Mouse (Mus musculus): Measurements from ENCODE around the gene Afm. TPM values are rescaled to one million over a fixed set of nuclear protein-coding genes. Genes with fewer than 3 reads are reported as not detected.

The Afm gene
- polyA plus RNA-seq, 1 experiment from 2014 or later, result 2.2 TPM

DNA sequence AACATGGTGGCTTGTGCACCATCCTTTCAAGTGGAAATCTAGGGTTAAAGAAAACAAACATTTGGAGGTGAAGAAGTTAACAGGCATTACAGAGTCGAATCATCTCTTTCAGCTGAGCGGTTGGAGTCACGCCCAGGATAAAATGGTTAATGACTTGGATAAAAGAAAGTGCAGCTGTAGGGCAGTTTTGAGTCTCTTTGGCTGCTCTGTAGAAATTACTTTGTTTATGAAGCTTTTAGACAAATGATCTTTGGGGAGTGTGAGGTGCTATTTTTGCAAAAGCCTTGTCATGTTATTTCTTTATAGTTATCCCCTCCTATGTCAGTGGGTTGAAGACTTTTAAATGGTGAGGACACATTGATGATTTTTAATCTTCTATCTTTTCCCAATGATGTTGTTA is 52.5 kb downstream of the Afm start:
- DNase-seq (ENCODE audit: low spot score) (no peak), ATAC-seq (ENCODE audit: low FRiP score, low TSS enrichment) (no peak)
- WGBS, result 15% methylated on average over 3 of the region's 3 CpGs
- H3K27me3 ChIP-seq (ENCODE audit: control insufficient read depth, insufficient read depth, low read length), result no peaks in the 10 kb centered on the region
- no peak overlapping the region for H3K4me3 ChIP-seq (ENCODE audit: low read depth, low read length)
- H3K27ac ChIP-seq (replicated peaks), result no peak overlapping the region
- H3K36me3 ChIP-seq (ENCODE audit: control insufficient read depth, insufficient read depth, low read length), result no peaks in the 10 kb centered on the region
- H3K4me2 ChIP-seq (replicated peaks; ENCODE audit: low read depth), result no peak overlapping the region
- TF ChIP-seq CTCF (IDR thresholded peaks at IDR 0.05; ENCODE audit: low read depth) (no peak), EP300 (optimal IDR thresholded peaks at IDR 0.05) (no peak)
- no peaks in the 10 kb centered on the region for H3K9me3 ChIP-seq (ENCODE audit: control insufficient read depth, low read length)
- H3K4me1 ChIP-seq (replicated peaks; ENCODE audit: control insufficient read depth, insufficient read depth), result 0 out of 2 replicates have a peak, but pooled peaks cover 3% of the 10 kb centered on the region
- H3K9ac ChIP-seq (ENCODE audit: low read length), result no peak overlapping the region

DNA sequence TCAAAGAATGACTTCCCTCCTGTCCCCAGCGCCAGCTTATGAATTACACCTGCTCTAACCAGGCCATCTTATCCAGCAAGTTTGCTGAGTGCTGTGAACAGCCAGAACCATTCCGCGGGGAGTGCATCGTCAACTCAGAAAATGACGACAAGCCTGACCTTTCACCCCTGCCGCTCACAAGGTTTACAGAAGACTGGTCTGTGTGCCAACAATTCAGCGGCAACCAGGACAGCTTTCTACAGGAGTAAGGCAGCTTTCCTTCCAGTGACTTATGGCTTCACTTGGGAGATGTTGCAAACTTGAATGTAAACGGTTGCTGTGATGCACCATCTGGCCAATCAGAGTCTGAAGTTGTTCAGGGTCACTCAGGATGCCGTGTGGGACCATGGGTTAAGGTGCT is 59.0 kb downstream of the Afm start:
- whole genome bisulfite sequencing, result 23% methylated on average over 9 of the region's 9 CpGs
- Histone ChIP-seq H3K27me3 (ENCODE audit: control insufficient read depth, insufficient read depth, low read length) (no peaks in the 10 kb centered on the region), H3K27ac (replicated peaks) (no peak overlapping the region), H3K9ac (ENCODE audit: low read length) (no peak overlapping the region), H3K36me3 (ENCODE audit: control insufficient read depth, insufficient read depth, low read length) (no peaks in the 10 kb centered on the region), H3K9me3 (ENCODE audit: control insufficient read depth, low read length) (no peaks in the 10 kb centered on the region), H3K4me1 (replicated peaks; ENCODE audit: control insufficient read depth, insufficient read depth) (no peaks in the 10 kb centered on the region), H3K4me3 (ENCODE audit: low read depth, low read length) (no peak overlapping the region), H3K4me2 (replicated peaks; ENCODE audit: low read depth) (no peak overlapping the region)
- DNase-seq (ENCODE audit: low spot score) (peak; percentile 39), ATAC-seq (ENCODE audit: low FRiP score, low TSS enrichment) (peak; percentile 53; the same call in 1 of the 2 replicates)
- TF ChIP-seq EP300 (optimal IDR thresholded peaks at IDR 0.05) (no peak), CTCF (IDR thresholded peaks at IDR 0.05; ENCODE audit: low read depth) (no peak)

GRCm38 (mm10) chr5:90579556-90579955 is 60.8 kb downstream of the Afm start:
- TF ChIP-seq CTCF (IDR thresholded peaks at IDR 0.05; ENCODE audit: low read depth), result no peak
- no peak for TF ChIP-seq EP300 (optimal IDR thresholded peaks at IDR 0.05)
- ATAC-seq (ENCODE audit: low FRiP score, low TSS enrichment), result no peak
- no peak for DNase-seq (ENCODE audit: low spot score)

GRCm38 (mm10) chr5:90582179-90582578 is 63.4 kb downstream of the Afm start:
- DNase-seq (ENCODE audit: low spot score) (no peak), ATAC-seq (ENCODE audit: low FRiP score, low TSS enrichment) (no peak)
- Histone ChIP-seq H3K36me3 (ENCODE audit: control insufficient read depth, insufficient read depth, low read length) (no peaks in the 10 kb centered on the region), H3K4me1 (replicated peaks; ENCODE audit: control insufficient read depth, insufficient read depth) (no peaks in the 10 kb centered on the region), H3K27ac (replicated peaks) (no peak overlapping the region), H3K27me3 (ENCODE audit: control insufficient read depth, insufficient read depth, low read length) (no peaks in the 10 kb centered on the region), H3K9me3 (ENCODE audit: control insufficient read depth, low read length) (no peaks in the 10 kb centered on the region), H3K9ac (ENCODE audit: low read length) (no peak overlapping the region), H3K4me3 (ENCODE audit: low read depth, low read length) (no peak overlapping the region), H3K4me2 (replicated peaks; ENCODE audit: low read depth) (no peak overlapping the region)
- 56% methylated on average over 6 of the region's 6 CpGs for WGBS
- TF ChIP-seq CTCF (IDR thresholded peaks at IDR 0.05; ENCODE audit: low read depth), result no peak
- no peak for TF ChIP-seq EP300 (optimal IDR thresholded peaks at IDR 0.05)

More at GRCm38 (mm10) chr5:90579556-90579955, 60.8 kb downstream of the Afm start:
- no peak overlapping the region for H3K9ac ChIP-seq (ENCODE audit: low read length)
- H3K9me3 ChIP-seq (ENCODE audit: control insufficient read depth, low read length), result no peaks in the 10 kb centered on the region
- no peaks in the 10 kb centered on the region for H3K27me3 ChIP-seq (ENCODE audit: control insufficient read depth, insufficient read depth, low read length)
- H3K4me2 ChIP-seq (replicated peaks; ENCODE audit: low read depth), result no peak overlapping the region
- H3K27ac ChIP-seq (replicated peaks), result no peak overlapping the region
- 86% methylated on average over 9 of the region's 9 CpGs for WGBS
- no peaks in the 10 kb centered on the region for H3K4me1 ChIP-seq (replicated peaks; ENCODE audit: control insufficient read depth, insufficient read depth)
- H3K36me3 ChIP-seq (ENCODE audit: control insufficient read depth, insufficient read depth, low read length), result no peaks in the 10 kb centered on the region
- H3K4me3 ChIP-seq (ENCODE audit: low read depth, low read length), result no peak overlapping the region

GRCm38 (mm10) chr5:90584799-90585198 is 66.1 kb downstream of the Afm start:
- H3K4me3 ChIP-seq (ENCODE audit: low read depth, low read length), result no peak overlapping the region
- no peak overlapping the region for H3K9ac ChIP-seq (ENCODE audit: low read length)
- no peak overlapping the region for H3K4me2 ChIP-seq (replicated peaks; ENCODE audit: low read depth)
- DNase-seq (ENCODE audit: low spot score) (no peak), ATAC-seq (ENCODE audit: low FRiP score, low TSS enrichment) (no peak)
- WGBS, result 65% methylated on average over 7 of the region's 7 CpGs
- no peaks in the 10 kb centered on the region for H3K27me3 ChIP-seq (ENCODE audit: control insufficient read depth, insufficient read depth, low read length)
- H3K27ac ChIP-seq (replicated peaks), result no peak overlapping the region
- H3K9me3 ChIP-seq (ENCODE audit: control insufficient read depth, low read length), result no peaks in the 10 kb centered on the region
- H3K4me1 ChIP-seq (replicated peaks; ENCODE audit: control insufficient read depth, insufficient read depth), result no peaks in the 10 kb centered on the region
- no peaks in the 10 kb centered on the region for H3K36me3 ChIP-seq (ENCODE audit: control insufficient read depth, insufficient read depth, low read length)
- TF ChIP-seq EP300 (optimal IDR thresholded peaks at IDR 0.05) (no peak), CTCF (IDR thresholded peaks at IDR 0.05; ENCODE audit: low read depth) (no peak)

GRCm38 (mm10) chr5:90586511-90586910 is 67.8 kb downstream of the Afm start:
- DNase-seq (ENCODE audit: low spot score) (no peak), ATAC-seq (ENCODE audit: low FRiP score, low TSS enrichment) (no peak)
- Histone ChIP-seq H3K4me2 (replicated peaks; ENCODE audit: low read depth) (no peak overlapping the region), H3K9me3 (ENCODE audit: control insufficient read depth, low read length) (no peaks in the 10 kb centered on the region), H3K36me3 (ENCODE audit: control insufficient read depth, insufficient read depth, low read length) (no peaks in the 10 kb centered on the region), H3K27me3 (ENCODE audit: control insufficient read depth, insufficient read depth, low read length) (no peaks in the 10 kb centered on the region), H3K27ac (replicated peaks) (no peak overlapping the region), H3K9ac (ENCODE audit: low read length) (no peak overlapping the region), H3K4me3 (ENCODE audit: low read depth, low read length) (no peak overlapping the region), H3K4me1 (replicated peaks; ENCODE audit: control insufficient read depth, insufficient read depth) (no peaks in the 10 kb centered on the region)
- TF ChIP-seq EP300 (optimal IDR thresholded peaks at IDR 0.05), result no peak
- TF ChIP-seq CTCF (IDR thresholded peaks at IDR 0.05; ENCODE audit: low read depth), result no peak
- WGBS, result 79% methylated on average over 5 of the region's 5 CpGs

All from stomach, postnatal 0 days (tissue).